11 mouse cellular contexts compared by ENCODE assay signal in genomic region chr13:10725335-10725734, GRCm38 (mm10).
"Had no signal": no experiment of that assay in that cellular context is flagged by ENCODE, and none has a peak within 500 bp of the region (broad histone marks: within the 10 kb centered on the region; RNA-seq: fewer than 3 reads in every experiment).

No protein-coding gene starts in this region.

- H3K27me3 ChIP-seq: kidney, embryonic 15.5 days; limb, embryonic 13.5 days; neural tube, embryonic 12.5 days had no signal

- H3K4me1 ChIP-seq: kidney, embryonic 15.5 days; limb, embryonic 13.5 days; neural tube, embryonic 12.5 days had no signal

- H3K9me3 ChIP-seq: kidney, embryonic 15.5 days; limb, embryonic 13.5 days; neural tube, embryonic 12.5 days had no signal

- DNase-seq: kidney, adult 2 months; kidney, postnatal 36 days; left cerebral cortex, postnatal 4 days; lung, adult 18-20 months; thymus, postnatal 4 days had no signal

- H3K27ac ChIP-seq: kidney, embryonic 15.5 days; limb, embryonic 13.5 days; liver, embryonic 14.5 days; neural tube, embryonic 12.5 days; stomach, postnatal 0 days had no signal

- H3K9ac ChIP-seq: kidney, embryonic 15.5 days; limb, embryonic 13.5 days; liver, embryonic 14.5 days; neural tube, embryonic 12.5 days had no signal

- H3K4me2 ChIP-seq: kidney, embryonic 15.5 days; limb, embryonic 13.5 days; neural tube, embryonic 12.5 days had no signal

- ATAC-seq: intestine, embryonic 16.5 days had no signal

- H3K36me3 ChIP-seq: kidney, embryonic 15.5 days; limb, embryonic 13.5 days; neural tube, embryonic 12.5 days had no signal

- H3K4me3 ChIP-seq: kidney, embryonic 15.5 days; limb, embryonic 13.5 days; neural tube, embryonic 12.5 days had no signal
